Mouse (Mus musculus): Measurements from ENCODE around the gene Ccdc174. TPM values are rescaled to one million over a fixed set of nuclear protein-coding genes. Genes with fewer than 3 reads are reported as not detected.

Ccdc174 gene
- 29.4 TPM for polyA plus RNA-seq (2015; fragmentation: Illumina TruSeq; extraction: RNeasy Lipid Tissue Mini Kit (QIAGEN cat#74804); ENCODE audit: low read depth, low replicate concordance)

GRCm38 (mm10) chr6:91877885-91878651 lies at the start of gene Ccdc174:
Gene Ccdc174, plus strand, starts transcription at chr6:91878053.

GRCm38 (mm10) chr6:91902509-91902908 lies 24.7 kb downstream of the Ccdc174 start, which contains the start of gene 4930590J08Rik:
Gene 4930590J08Rik, plus strand, starts transcription at chr6:91902809.

Other genes with a start within 250 kb of the Ccdc174 start
- gene Slc6a6, start 194.0 kb upstream of the Ccdc174 start, polyA plus RNA-seq (2015; fragmentation: Illumina TruSeq; extraction: RNeasy Lipid Tissue Mini Kit (QIAGEN cat#74804); ENCODE audit: low read depth, low replicate concordance) = 66.0 TPM
- gene Grip2, start 50.8 kb upstream of the Ccdc174 start, polyA plus RNA-seq (2015; fragmentation: Illumina TruSeq; extraction: RNeasy Lipid Tissue Mini Kit (QIAGEN cat#74804); ENCODE audit: low read depth, low replicate concordance) = 15.3 TPM
- 1.8 TPM for gene 4930590J08Rik, start 24.8 kb downstream of the Ccdc174 start, polyA plus RNA-seq (2015; fragmentation: Illumina TruSeq; extraction: RNeasy Lipid Tissue Mini Kit (QIAGEN cat#74804); ENCODE audit: low read depth, low replicate concordance)
- 4.9 TPM for gene Fgd5, start 100.8 kb downstream of the Ccdc174 start, polyA plus RNA-seq (2015; fragmentation: Illumina TruSeq; extraction: RNeasy Lipid Tissue Mini Kit (QIAGEN cat#74804); ENCODE audit: low read depth, low replicate concordance)
- gene Nr2c2, start 213.3 kb downstream of the Ccdc174 start, polyA plus RNA-seq (2015; fragmentation: Illumina TruSeq; extraction: RNeasy Lipid Tissue Mini Kit (QIAGEN cat#74804); ENCODE audit: low read depth, low replicate concordance) = 51.5 TPM

Measured in brain, adult 10 weeks (tissue).